Mouse (Mus musculus) hindlimb bud, embryonic 11.5 days (tissue): ENCODE measurements around the gene Gm49369.
"Not testable (repeated sequence)": the region's sequence is repeated elsewhere in the genome, so short reads cannot be mapped to it uniquely, and the experiment has no call there.

Experiments used
- DNase-seq: peaks from one replicate; pipeline ENCODE4 v3.0.0-alpha.2; 2012; ENCODE audit warnings: low read depth, low spot score; ENCODE audit errors: extremely low spot score

Gene Gm49369

GRCm38 (mm10) chr7:142373039-142373438 is 9.4 kb downstream of the Gm49369 start:
- no peak for DNase-seq

DNA sequence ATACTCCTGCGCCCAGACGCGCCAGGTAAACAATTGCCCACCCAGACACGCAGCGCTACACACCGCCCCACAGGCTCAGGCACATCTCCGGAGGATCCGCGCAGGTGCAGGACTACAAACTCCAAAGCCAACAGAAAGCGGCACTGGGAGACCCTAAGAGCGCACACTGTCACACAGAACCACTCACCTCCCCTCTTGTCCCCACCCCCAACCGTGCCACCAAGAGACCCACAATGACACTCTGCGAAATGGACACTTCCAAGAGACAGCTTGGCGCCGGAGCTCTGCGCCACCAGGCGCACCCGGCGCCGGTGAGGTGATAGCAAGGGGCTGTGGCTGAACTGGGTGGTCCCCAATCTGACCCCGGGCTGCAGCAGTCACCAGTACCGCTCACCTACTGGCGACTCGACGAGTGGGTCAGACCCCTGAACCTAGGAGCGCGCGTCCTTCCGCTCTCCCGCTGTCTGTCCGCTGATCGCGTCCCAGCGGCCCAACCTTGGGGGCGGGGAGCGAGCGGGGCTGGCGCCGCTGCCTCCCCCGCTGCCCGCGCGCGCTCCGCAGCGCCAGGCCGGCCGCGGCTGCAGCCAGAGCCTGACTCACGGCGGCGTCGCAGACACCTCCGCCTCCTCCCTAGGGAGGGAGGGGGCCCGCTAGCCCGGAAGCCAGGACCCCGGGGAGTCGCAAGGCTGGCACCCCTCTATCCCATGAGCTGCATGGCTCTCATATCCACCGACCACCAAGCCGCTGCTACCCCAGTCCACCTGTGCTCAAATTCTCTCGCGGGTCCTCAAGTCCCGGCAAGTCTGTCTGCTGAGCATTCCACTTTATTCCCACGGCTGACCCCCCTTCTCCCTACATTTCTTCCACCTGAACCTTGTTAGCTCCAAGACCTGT is 10.5 kb downstream of the Gm49369 start:
- DNase-seq, result no peak

GRCm38 (mm10) chr7:142371398-142371767 is 11.1 kb downstream of the Gm49369 start:
- DNase-seq, result no peak

GRCm38 (mm10) chr7:142370937-142371336 is 11.5 kb downstream of the Gm49369 start:
- DNase-seq, result no peak

GRCm38 (mm10) chr7:142369820-142370219 is 12.6 kb downstream of the Gm49369 start:
- no peak for DNase-seq

- DNase-seq, result no peak
Measured at GRCm38 (mm10) chr7:142368856-142369255, 13.6 kb downstream of the Gm49369 start.

DNA sequence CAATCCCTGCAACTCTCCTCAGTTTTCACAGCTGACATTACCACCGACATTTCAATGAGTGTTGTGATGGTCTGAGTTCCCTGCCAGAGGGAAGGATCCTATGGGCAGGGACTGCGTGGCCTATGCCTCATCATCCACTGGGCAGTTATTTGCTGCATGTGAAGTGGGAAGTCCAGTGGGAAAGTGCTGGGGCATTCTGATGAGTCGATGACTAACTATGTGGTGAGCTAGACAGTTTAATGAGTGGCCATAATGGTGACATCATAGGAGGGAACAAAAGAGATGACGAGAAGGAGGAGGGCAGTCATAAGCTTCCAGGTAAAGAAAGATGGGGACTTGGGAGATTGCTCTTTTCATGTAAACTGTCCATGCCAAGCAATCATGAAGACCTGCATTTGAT is 19.4 kb downstream of the Gm49369 start:
- no peak for DNase-seq

DNA sequence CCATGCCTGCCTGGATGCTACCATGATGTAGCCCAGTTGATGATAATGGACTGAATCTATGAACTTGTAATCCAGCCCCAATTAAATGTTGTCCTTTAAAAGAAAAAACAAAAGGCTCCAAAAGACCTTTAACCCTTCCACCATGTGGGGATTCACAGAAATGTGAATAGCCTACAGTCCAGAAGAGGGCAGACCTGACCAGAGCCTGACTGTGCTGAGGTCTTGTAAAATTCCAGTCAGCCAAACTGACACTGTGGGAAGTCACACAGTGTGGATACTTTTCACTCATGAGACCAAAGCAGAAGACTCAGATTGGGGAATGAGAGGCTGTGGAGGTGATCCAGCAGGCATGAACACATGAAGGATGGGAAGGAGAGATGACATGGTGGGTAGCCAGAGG is 21.7 kb downstream of the Gm49369 start:
- DNase-seq, result no peak

DNA sequence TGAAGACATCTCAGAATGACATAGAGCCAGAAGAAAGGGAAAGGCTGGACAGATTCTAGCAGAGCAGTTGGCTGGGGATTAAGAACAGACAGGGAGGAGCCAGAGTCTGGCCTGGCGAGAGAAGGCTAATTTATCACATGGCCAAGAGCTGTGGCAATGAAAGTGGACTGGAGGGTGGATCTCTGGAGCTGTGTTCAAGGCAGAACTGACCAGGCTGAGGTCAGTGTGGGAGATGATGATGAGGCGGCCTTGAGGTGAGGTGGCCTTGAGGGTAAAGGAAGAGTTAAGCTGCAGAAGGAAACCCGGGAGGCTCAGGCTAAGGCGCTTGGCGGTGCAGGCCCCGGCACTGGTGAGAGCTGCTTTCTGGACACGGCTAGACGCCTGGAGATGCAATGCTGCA is 23.3 kb downstream of the Gm49369 start:
- no peak for DNase-seq

GRCm38 (mm10) chr7:142357566-142357965 is 24.9 kb downstream of the Gm49369 start:
- no peak for DNase-seq

DNA sequence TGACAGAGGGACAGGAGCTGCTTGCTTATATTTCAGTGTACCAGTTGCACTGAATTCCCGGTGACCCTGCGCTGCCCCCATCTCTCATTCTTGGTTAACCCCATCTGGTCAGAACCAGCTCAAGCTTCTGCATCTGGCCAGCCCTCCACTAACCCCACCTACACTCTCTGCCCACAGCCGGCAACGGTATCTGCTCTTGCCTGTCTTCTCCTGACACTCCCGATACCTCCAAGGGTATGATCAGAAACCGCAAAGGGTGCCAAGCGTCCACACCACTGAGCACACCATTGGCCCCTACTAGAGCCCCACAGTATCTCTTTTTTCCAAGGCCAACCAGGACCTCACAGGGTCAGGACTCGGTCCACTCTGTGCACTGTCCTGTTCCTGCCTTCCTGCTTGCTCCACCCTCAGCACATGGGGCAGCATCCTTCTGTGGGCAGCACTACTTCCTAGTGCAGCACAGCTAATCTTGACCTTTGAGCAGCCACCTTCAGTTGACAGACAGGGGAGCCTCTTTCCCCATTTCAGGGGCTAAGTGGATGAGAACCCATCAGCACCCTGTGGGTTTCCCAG is 27.7 kb downstream of the Gm49369 start:
- DNase-seq, result no peak

DNA sequence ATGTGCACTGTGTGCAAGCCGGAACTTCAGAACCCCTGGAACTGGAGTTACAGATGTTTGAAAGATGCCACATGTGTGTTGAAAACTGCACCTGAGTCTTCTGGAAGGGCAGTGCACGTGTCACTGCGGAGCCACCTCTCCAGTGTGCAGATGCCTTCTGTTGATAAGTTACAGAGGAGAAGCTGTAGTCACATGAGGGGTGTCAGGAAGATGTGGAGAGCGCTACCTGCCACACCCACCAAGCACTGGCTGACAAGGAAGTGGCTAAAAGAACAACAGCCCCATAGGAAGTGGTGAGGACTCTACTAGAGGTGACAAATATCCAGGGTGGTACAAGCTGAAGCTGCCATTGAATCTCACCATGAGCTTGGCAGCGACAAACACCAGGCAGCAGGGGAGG is 28.6 kb downstream of the Gm49369 start:
- DNase-seq, result no peak

DNA sequence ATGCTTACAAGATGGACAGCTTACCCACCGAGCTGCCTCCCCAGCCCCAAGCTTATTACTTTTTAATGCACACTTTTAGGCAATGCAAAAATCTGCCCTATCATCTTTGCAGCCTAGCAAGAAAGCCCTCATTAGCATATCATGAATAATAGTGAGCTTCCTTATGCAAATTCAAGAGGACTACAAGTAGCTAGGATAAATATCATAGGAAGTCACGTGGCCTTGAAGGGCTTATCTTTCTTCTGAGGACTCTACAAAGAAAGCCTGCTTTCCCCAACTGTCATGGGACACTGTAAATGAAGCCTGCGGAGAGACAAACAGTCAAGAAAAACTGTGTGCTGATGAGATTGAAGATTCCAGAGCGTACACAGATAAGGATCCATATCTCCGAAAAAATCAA is 30.9 kb downstream of the Gm49369 start:
- DNase-seq, result no peak

DNA sequence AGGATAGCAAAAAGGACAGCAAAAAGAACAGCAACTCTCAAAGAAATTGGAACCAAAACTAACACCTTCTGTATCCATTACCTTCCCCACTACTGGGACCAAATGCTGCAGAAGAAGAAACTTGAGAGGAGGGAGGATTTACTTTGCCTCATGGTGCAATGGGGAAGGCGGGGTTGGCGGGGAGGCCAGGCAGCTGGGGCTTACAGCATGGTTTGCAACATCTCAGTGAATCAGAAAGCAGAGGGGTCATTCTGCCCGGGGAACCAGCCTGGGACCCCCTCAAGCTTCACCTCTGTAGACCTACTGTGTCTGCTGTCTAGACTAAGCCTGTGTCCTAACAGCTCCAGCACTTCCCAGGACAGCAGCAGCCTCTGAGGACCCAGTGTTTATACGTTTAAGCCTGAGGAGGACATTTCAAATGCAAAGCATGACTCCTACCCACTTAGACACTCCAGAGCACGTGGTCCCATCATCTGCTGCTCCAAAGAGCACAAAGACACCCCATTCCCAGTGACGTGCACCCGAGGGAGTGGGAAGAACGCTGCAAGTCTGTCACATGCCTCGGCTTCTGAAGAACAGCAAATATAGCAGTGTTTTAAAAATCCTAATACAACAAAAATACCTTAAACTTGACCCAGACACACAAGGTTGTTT is 33.0 kb downstream of the Gm49369 start:
- DNase-seq, result no peak

GRCm38 (mm10) chr7:142347542-142347941 is 34.9 kb downstream of the Gm49369 start:
- no peak for DNase-seq

DNA sequence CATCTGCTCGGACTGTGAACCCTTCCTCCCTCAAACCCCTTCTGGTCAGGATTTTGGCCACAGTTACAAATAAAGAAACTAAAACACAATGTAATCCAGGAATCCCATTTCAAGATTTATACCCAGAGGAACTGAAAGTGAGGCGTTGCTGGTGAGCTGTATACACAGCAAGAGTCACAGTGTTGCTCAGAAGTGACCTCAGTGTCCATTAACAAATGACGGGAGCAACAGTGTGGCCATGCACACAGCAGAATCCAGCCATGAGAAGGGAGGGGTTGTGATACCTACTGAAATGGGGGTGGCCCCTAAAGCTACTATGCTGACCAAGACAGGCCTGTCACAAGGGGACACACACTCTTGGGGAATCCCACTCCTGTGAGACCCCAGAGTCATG is 40.2 kb downstream of the Gm49369 start:
- no peak for DNase-seq

- no peak for DNase-seq
Measured at GRCm38 (mm10) chr7:142341564-142342246, 40.8 kb downstream of the Gm49369 start.

GRCm38 (mm10) chr7:142340269-142340970 is 42.0 kb downstream of the Gm49369 start:
- DNase-seq, result no peak

DNA sequence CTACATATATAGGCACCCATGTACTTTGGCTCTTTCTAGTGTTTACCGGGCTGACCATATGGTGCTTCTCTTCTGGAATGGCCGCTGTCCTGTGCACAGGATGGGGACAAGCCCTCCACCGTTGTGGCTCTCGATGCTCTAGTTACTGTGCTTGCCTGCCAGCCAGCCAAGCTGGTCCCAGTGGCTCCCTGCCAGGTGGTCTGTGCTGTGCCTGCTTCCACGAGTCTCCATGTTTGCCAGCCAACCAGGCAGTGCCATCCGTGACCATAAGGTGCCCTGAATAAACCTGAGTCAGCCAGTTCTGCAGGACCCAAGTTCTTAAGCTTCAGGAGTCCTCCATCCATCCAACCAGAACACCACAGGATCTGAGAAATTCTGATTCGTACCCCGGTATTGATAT is 47.3 kb downstream of the Gm49369 start:
- no peak for DNase-seq

DNA sequence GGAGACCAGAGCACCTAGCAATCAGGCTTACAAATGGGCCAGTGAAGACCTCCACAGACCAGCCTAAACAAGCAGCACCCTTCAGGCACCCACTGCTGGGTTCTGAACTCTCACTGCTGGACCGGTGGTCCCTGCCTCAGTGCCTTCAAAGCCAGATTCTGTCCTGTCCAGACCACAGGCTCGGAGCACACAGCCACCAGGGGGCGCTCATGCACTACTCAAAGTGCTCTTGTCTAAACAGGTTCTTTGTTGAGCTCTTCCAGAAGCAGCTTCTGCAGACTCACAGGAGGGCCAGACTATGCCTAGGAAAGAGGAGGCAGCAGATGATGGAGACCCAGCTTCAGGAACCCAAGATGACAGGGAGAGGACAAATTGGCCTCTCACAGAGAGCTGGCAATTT is 48.2 kb downstream of the Gm49369 start:
- DNase-seq, result peak; percentile 82

DNA sequence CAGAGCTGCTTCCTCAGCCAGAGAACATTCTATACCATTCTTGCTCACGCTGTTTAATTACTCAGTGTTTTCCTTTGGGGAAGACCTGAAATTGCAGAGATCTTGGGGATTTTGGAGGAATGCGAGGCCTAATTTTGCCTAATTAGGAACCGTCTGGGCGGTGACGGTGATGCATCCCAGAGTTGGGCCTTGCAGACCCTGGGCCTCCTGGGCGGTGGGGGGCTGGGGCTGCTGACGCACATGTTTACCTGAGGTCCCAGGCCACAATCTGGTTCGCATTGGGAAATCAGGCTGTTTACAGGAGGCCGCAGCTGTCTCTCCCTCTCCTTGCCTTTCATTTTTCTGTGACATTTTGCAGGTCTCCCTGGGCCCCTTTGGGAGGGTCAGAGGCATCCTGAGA is 49.7 kb downstream of the Gm49369 start:
- not testable (repeated sequence) for DNase-seq
